Mouse (Mus musculus): Measurements from ENCODE around the gene Hist2h4.

The Hist2h4 gene

GRCm38 (mm10) chr3:96226695-96227648 lies 36.1 kb downstream of the Hist2h4 start:
- DNase-seq (ENCODE audit: low read depth, low spot score): no peak

- no peak for DNase-seq (ENCODE audit: low read depth, low spot score)
These were observed 37.7 kb downstream of the Hist2h4 start for GRCm38 (mm10) chr3:96225421-96225820.

- DNase-seq (ENCODE audit: low read depth, low spot score): no peak
These were observed 40.3 kb downstream of the Hist2h4 start for GRCm38 (mm10) chr3:96222774-96223173.

- no peak for DNase-seq (ENCODE audit: low read depth, low spot score)
These were observed 41.5 kb downstream of the Hist2h4 start for GRCm38 (mm10) chr3:96221640-96222038.

GRCm38 (mm10) chr3:96220765-96221639 lies 42.1 kb downstream of the Hist2h4 start, which contains the start of the genes Hist2h2ac and Hist2h2be:
Hist2h2ac (minus strand) TSS chr3:96220880.
Hist2h2be (plus strand) TSS chr3:96221119.
- DNase-seq (ENCODE audit: low read depth, low spot score): peak; percentile 96

GRCm38 (mm10) chr3:96220131-96220764 lies 42.9 kb downstream of the Hist2h4 start:
- peak; percentile 76 for DNase-seq (ENCODE audit: low read depth, low spot score)

GRCm38 (mm10) chr3:96219661-96220130 lies 43.4 kb downstream of the Hist2h4 start, which contains the start of the genes Bola1 and Hist2h2ab:
Bola1 (minus strand) TSS chr3:96219709.
Hist2h2ab (plus strand) TSS chr3:96219865.
- DNase-seq (ENCODE audit: low read depth, low spot score): peak; percentile 91

- DNase-seq (ENCODE audit: low read depth, low spot score): peak; percentile 74
These were observed 43.9 kb downstream of the Hist2h4 start for GRCm38 (mm10) chr3:96219191-96219641.
